Mouse (Mus musculus): ENCODE measurements around the gene Pomp.

GRCm38 (mm10) chr5:147815592-147815991, 44.7 kb upstream of the Pomp start:
- TF ChIP-seq CTCF (IDR thresholded peaks at IDR 0.05; ENCODE audit: borderline replicate concordance, control insufficient read depth, extremely low read depth, insufficient read depth, low read length, poor library complexity) = no peak
- TF ChIP-seq POLR2A (IDR thresholded peaks at IDR 0.05; ENCODE audit: control insufficient read depth, extremely low read depth, insufficient read depth, low read length, poor library complexity) = no peak

Measured in thymus, adult 2 months (tissue).